Mouse (Mus musculus): ENCODE measurements around the gene Usp44. TPM values are rescaled to one million over a fixed set of nuclear protein-coding genes. Genes with fewer than 3 reads are reported as not detected.

The Usp44 gene
- polyA plus RNA-seq, 1 experiment from 2014 or later = 0.23 TPM

GRCm38 (mm10) chr10:93889976-93890375 is 58.6 kb downstream of the Usp44 start:
- no peak for DNase-seq
- Histone ChIP-seq H3K27me3 (ENCODE audit: insufficient read depth, low read length) (no peaks in the 10 kb centered on the region), H3K4me1 (ENCODE audit: insufficient read depth) (peaks cover 23% of the 10 kb centered on the region), H3K4me2 (ENCODE audit: low read depth, low read length) (peak overlapping the region; percentile 92), H3K27ac (ENCODE audit: low read depth) (peak overlapping the region; percentile 91), H3K36me3 (replicated peaks; ENCODE audit: insufficient read depth, low read length) (peaks cover 21% of the 10 kb centered on the region), H3K9ac (replicated peaks) (peak overlapping the region; percentile 94), H3K9me3 (ENCODE audit: low read length) (no peaks in the 10 kb centered on the region), H3K4me3 (ENCODE audit: low read depth, low read length) (peak overlapping the region; percentile 89)
- no peak for ATAC-seq
- 4% methylated on average over 22 of the region's 22 CpGs for WGBS (ENCODE audit: insufficient replicate concordance)
- TF ChIP-seq EP300 (IDR thresholded peaks at IDR 0.05; ENCODE audit: low read depth) (no peak; the same call in 1 of the 2 replicates), CTCF (IDR thresholded peaks at IDR 0.05; ENCODE audit: low read depth) (no peak)

GRCm38 (mm10) chr10:93890565-93890964 is 59.2 kb downstream of the Usp44 start:
- Histone ChIP-seq H3K4me3 (ENCODE audit: low read depth, low read length) (peak overlapping the region; percentile 89), H3K4me2 (ENCODE audit: low read depth, low read length) (peak overlapping the region; percentile 92), H3K4me1 (ENCODE audit: insufficient read depth) (peaks cover 23% of the 10 kb centered on the region), H3K9me3 (ENCODE audit: low read length) (no peaks in the 10 kb centered on the region), H3K27me3 (ENCODE audit: insufficient read depth, low read length) (no peaks in the 10 kb centered on the region), H3K36me3 (replicated peaks; ENCODE audit: insufficient read depth, low read length) (peaks cover 15% of the 10 kb centered on the region), H3K9ac (replicated peaks) (peak overlapping the region; percentile 94), H3K27ac (ENCODE audit: low read depth) (peak overlapping the region; percentile 91)
- ATAC-seq = no peak
- TF ChIP-seq EP300 (IDR thresholded peaks at IDR 0.05; ENCODE audit: low read depth) (no peak), CTCF (IDR thresholded peaks at IDR 0.05; ENCODE audit: low read depth) (no peak)
- DNase-seq = no peak
- 63% methylated on average over 4 of the region's 4 CpGs for WGBS (ENCODE audit: insufficient replicate concordance)

GRCm38 (mm10) chr10:93891031-93891430 is 59.7 kb downstream of the Usp44 start:
- peak overlapping the region; percentile 94 for H3K9ac ChIP-seq (replicated peaks)
- ATAC-seq = peak; percentile 82

GRCm38 (mm10) chr10:93892551-93892950 is 61.2 kb downstream of the Usp44 start:
- Histone ChIP-seq H3K9ac (replicated peaks) (no peak overlapping the region), H3K9me3 (ENCODE audit: low read length) (no peaks in the 10 kb centered on the region)
- no peak for ATAC-seq

More at GRCm38 (mm10) chr10:93891031-93891430, 59.7 kb downstream of the Usp44 start:
- Histone ChIP-seq H3K4me1 (ENCODE audit: insufficient read depth) (peaks cover 23% of the 10 kb centered on the region), H3K4me3 (ENCODE audit: low read depth, low read length) (peak overlapping the region; percentile 89), H3K9me3 (ENCODE audit: low read length) (no peaks in the 10 kb centered on the region), H3K27ac (ENCODE audit: low read depth) (peak overlapping the region; percentile 91), H3K27me3 (ENCODE audit: insufficient read depth, low read length) (no peaks in the 10 kb centered on the region), H3K4me2 (ENCODE audit: low read depth, low read length) (peak overlapping the region; percentile 92), H3K36me3 (replicated peaks; ENCODE audit: insufficient read depth, low read length) (peaks cover 11% of the 10 kb centered on the region)
- peak; percentile 99 for TF ChIP-seq EP300 (IDR thresholded peaks at IDR 0.05; ENCODE audit: low read depth)
- TF ChIP-seq CTCF (IDR thresholded peaks at IDR 0.05; ENCODE audit: low read depth) = no peak
- 60% methylated on average over 1 of the region's 1 CpGs for WGBS (ENCODE audit: insufficient replicate concordance)
- peak; percentile 43 for DNase-seq

GRCm38 (mm10) chr10:93897043-93897646 is 65.8 kb downstream of the Usp44 start, which contains the start of gene Metap2:
Metap2 (minus strand) TSS chr10:93897093.
- H3K4me3 ChIP-seq (ENCODE audit: low read depth, low read length) = no peak within 1 kb of the TSS
- H3K27ac ChIP-seq (ENCODE audit: low read depth) = no peak within 1 kb of the TSS
- ATAC-seq = no peak
- no peak within 1 kb of the TSS for H3K4me2 ChIP-seq (ENCODE audit: low read depth, low read length)
- H3K9me3 ChIP-seq (ENCODE audit: low read length) = no peaks in the 10 kb centered on the region
- H3K36me3 ChIP-seq (replicated peaks; ENCODE audit: insufficient read depth, low read length) = no peaks in the 10 kb centered on the region
- peaks cover 9% of the 10 kb centered on the region for H3K4me1 ChIP-seq (ENCODE audit: insufficient read depth)
- no peak for DNase-seq
- 70% methylated on average over 7 of the region's 7 CpGs for WGBS (ENCODE audit: insufficient replicate concordance)
- no peaks in the 10 kb centered on the region for H3K27me3 ChIP-seq (ENCODE audit: insufficient read depth, low read length)
- no peak within 1 kb of the TSS for H3K9ac ChIP-seq (replicated peaks)
- TF ChIP-seq EP300 (IDR thresholded peaks at IDR 0.05; ENCODE audit: low read depth) (no peak), CTCF (IDR thresholded peaks at IDR 0.05; ENCODE audit: low read depth) (peak; percentile 30)

More at GRCm38 (mm10) chr10:93892551-93892950, 61.2 kb downstream of the Usp44 start:
- Histone ChIP-seq H3K27ac (ENCODE audit: low read depth) (peak overlapping the region; percentile 91), H3K4me1 (ENCODE audit: insufficient read depth) (peaks cover 23% of the 10 kb centered on the region), H3K4me2 (ENCODE audit: low read depth, low read length) (no peak overlapping the region), H3K27me3 (ENCODE audit: insufficient read depth, low read length) (no peaks in the 10 kb centered on the region), H3K36me3 (replicated peaks; ENCODE audit: insufficient read depth, low read length) (no peaks in the 10 kb centered on the region), H3K4me3 (ENCODE audit: low read depth, low read length) (no peak overlapping the region)
- no peak for TF ChIP-seq CTCF (IDR thresholded peaks at IDR 0.05; ENCODE audit: low read depth)
- no peak for TF ChIP-seq EP300 (IDR thresholded peaks at IDR 0.05; ENCODE audit: low read depth)
- WGBS (ENCODE audit: insufficient replicate concordance) = 71% methylated on average over 4 of the region's 4 CpGs
- no peak for DNase-seq

GRCm38 (mm10) chr10:93899303-93899702 is 67.9 kb downstream of the Usp44 start:
- 48% methylated on average over 2 of the region's 2 CpGs for WGBS (ENCODE audit: insufficient replicate concordance)
- H3K27me3 ChIP-seq (ENCODE audit: insufficient read depth, low read length) = no peaks in the 10 kb centered on the region
- H3K9ac ChIP-seq (replicated peaks) = no peak overlapping the region
- DNase-seq = no peak
- TF ChIP-seq EP300 (IDR thresholded peaks at IDR 0.05; ENCODE audit: low read depth) (no peak), CTCF (IDR thresholded peaks at IDR 0.05; ENCODE audit: low read depth) (no peak)
- no peaks in the 10 kb centered on the region for H3K36me3 ChIP-seq (replicated peaks; ENCODE audit: insufficient read depth, low read length)
- H3K4me2 ChIP-seq (ENCODE audit: low read depth, low read length) = no peak overlapping the region
- peak; percentile 53; the same call in 1 of the 2 replicates for ATAC-seq
- no peak overlapping the region for H3K27ac ChIP-seq (ENCODE audit: low read depth)
- no peaks in the 10 kb centered on the region for H3K9me3 ChIP-seq (ENCODE audit: low read length)
- H3K4me3 ChIP-seq (ENCODE audit: low read depth, low read length) = no peak overlapping the region
- peaks cover 3% of the 10 kb centered on the region; the same call in 1 of the 2 replicates for H3K4me1 ChIP-seq (ENCODE audit: insufficient read depth)
